In genomic region chr1:43358191-43358590, GRCm38 (mm10) we compare ENCODE assay signal across 8 mouse cellular contexts.
DNase-seq lines count a peak whose midpoint lies in the region; ATAC-seq and TF ChIP-seq lines count a peak whose summit lies in the region.

No protein-coding gene starts in this region.

- DNase-seq in 3T3-L1 (ENCODE audit: low read depth, low spot score), result peak; percentile 92
- DNase-seq in adipocyte (ENCODE audit: low spot score), result peak; percentile 58
- peak; percentile 92 for DNase-seq in embryonic facial prominence, embryonic 14.5 days (ENCODE audit: low spot score)
- peak; percentile 74 for DNase-seq in kidney, postnatal 0 days (ENCODE audit: low spot score)
- DNase-seq in lung, adult 18-20 months, result peak; percentile 52 to 65
- peak; percentile 20 for DNase-seq in ovary, postnatal 10 days (ENCODE audit: low spot score)
- no peak for DNase-seq in yolk sac, embryonic 10.5 days (ENCODE audit: low spot score)

- H3K4me3 ChIP-seq in embryonic facial prominence, embryonic 14.5 days (ENCODE audit: low read depth, low read length), result no peak overlapping the region
- H3K4me3 ChIP-seq in kidney, postnatal 0 days (replicated peaks; ENCODE audit: low read depth, low read length), result no peak overlapping the region

- no peak for TF ChIP-seq CTCF in kidney, postnatal 0 days (IDR thresholded peaks at IDR 0.05; ENCODE audit: low read depth)

- H3K9ac ChIP-seq in embryonic facial prominence, embryonic 14.5 days (ENCODE audit: low read depth, low read length), result no peak overlapping the region
- no peak overlapping the region for H3K9ac ChIP-seq in kidney, postnatal 0 days (ENCODE audit: low read depth, low read length)

- H3K27ac ChIP-seq in embryonic facial prominence, embryonic 14.5 days (replicated peaks; ENCODE audit: low read depth, low read length), result peak overlapping the region; percentile 41
- no peak overlapping the region for H3K27ac ChIP-seq in kidney, postnatal 0 days

- 32% methylated on average over 6 of the region's 6 CpGs for WGBS in embryonic facial prominence, embryonic 14.5 days
- WGBS in kidney, postnatal 0 days, result 43% methylated on average over 6 of the region's 6 CpGs

- H3K36me3 ChIP-seq in embryonic facial prominence, embryonic 14.5 days (ENCODE audit: control insufficient read depth, insufficient read depth, low read length), result no peaks in the 10 kb centered on the region
- H3K36me3 ChIP-seq in kidney, postnatal 0 days (ENCODE audit: insufficient read depth, low read length), result no peaks in the 10 kb centered on the region

- ATAC-seq in embryonic facial prominence, embryonic 14.5 days (ENCODE audit: low read depth), result peak; percentile 94
- peak; percentile 45; the same call in 1 of the 2 replicates for ATAC-seq in kidney, postnatal 0 days (replicated peaks; ENCODE audit: low FRiP score, low read depth)
- no peak for ATAC-seq in activated CD4-positive, CD25-positive, alpha-beta regulatory T cell, adult 4 months

- peaks cover 26% of the 10 kb centered on the region for H3K4me1 ChIP-seq in embryonic facial prominence, embryonic 14.5 days (ENCODE audit: control insufficient read depth, insufficient read depth, low read length)
- H3K4me1 ChIP-seq in kidney, postnatal 0 days (replicated peaks; ENCODE audit: insufficient read depth, low read length), result peaks cover 14% of the 10 kb centered on the region

- H3K27me3 ChIP-seq in embryonic facial prominence, embryonic 14.5 days (replicated peaks; ENCODE audit: control insufficient read depth, insufficient read depth, low read length), result no peaks in the 10 kb centered on the region
- no peaks in the 10 kb centered on the region for H3K27me3 ChIP-seq in kidney, postnatal 0 days (ENCODE audit: insufficient read depth, low read length)

- H3K4me2 ChIP-seq in embryonic facial prominence, embryonic 14.5 days (ENCODE audit: low read depth, low read length), result no peak overlapping the region
- no peak overlapping the region for H3K4me2 ChIP-seq in kidney, postnatal 0 days (ENCODE audit: low read length)

- H3K9me3 ChIP-seq in embryonic facial prominence, embryonic 14.5 days (ENCODE audit: control insufficient read depth, low read length), result no peaks in the 10 kb centered on the region
- no peaks in the 10 kb centered on the region for H3K9me3 ChIP-seq in kidney, postnatal 0 days (replicated peaks; ENCODE audit: low read length)
